Mouse (Mus musculus) monocyte, adult 59 days (primary cell): ENCODE data around the gene Hbb-bs. TPM values are rescaled to one million over a fixed set of nuclear protein-coding genes. Genes with fewer than 3 reads are reported as not detected.

ENCODE experiments used
- total RNA-seq, 2 experiments: library from RNA; stranded (reverse); gene quantifications; one replicate each; pipeline ENCODE4 v1.2.4; 2023

Gene Hbb-bs
- 100 to 1,000 TPM in 1 of 2 experiments, 10 to 100 TPM in 1; 19.6 to 139 TPM for total RNA-seq

GRCm38 (mm10) chr7:103827808-103828207 is at the start of gene Hbb-bs:
Gene Hbb-bs (minus strand): TSS chr7:103828096.

GRCm38 (mm10) chr7:103853090-103853489 is 25.2 kb upstream of the Hbb-bs start, which contains the start of gene Hbb-y:
Gene Hbb-y (minus strand): TSS chr7:103853216.

DNA sequence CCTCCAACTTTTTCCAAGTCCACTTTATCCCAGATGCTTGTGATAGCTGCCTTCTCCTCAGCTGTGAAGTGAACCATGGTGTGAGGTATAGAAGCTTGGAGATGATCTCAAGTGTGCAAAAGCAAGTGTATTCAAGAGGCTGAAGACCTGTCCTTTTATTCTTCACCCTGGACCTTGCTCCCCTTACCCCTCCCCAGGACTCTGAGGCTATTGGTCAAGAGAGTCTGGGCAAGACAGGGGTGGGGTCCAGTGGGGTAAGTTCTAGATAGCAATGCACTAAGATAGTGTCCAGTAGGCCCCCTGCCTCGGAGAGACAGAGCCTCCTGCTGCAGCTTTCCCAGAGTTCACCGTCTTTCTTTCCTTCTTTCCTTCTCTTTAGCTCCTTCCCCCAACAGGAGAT is 15.1 kb upstream of the Hbb-bs start, which contains the start of gene Hbb-bh1:
Hbb-bh1 (minus strand) TSS at position 131 of the 400 bp plus-strand sequence.

DNA sequence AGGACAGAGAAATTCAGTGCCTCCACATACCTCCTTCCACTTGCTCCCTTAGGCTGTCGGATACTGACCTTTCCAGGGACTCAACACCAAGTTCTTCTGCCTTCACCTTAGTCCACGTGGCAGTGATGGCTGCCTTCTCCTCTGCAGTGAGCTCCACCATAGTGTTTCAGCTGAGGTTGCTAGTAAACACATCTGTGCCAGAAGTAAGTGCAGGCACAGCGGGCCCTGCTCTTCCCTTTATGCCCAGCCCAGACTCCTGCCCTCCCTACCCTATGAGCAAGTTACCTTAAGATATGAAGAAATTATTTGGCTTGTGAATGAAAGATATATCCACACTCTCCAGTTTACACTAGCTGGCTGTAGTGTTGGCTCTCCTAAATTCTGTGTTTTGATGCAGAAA is 12.4 kb upstream of the Hbb-bs start, which contains the start of gene Hbb-bh2:
Hbb-bh2 (minus strand) TSS at position 253 of the 400 bp plus-strand sequence.

GRCm38 (mm10) chr7:103813766-103814165 is 14.1 kb downstream of the Hbb-bs start, which contains the start of gene Hbb-bt:
Gene Hbb-bt (minus strand): TSS chr7:103813996.

GRCm38 (mm10) chr7:103791721-103792120 is 36.2 kb downstream of the Hbb-bs start, which contains the start of gene Olfr67:
Gene Olfr67 (minus strand): TSS chr7:103791821.

GRCm38 (mm10) chr7:103779598-103779997 is 48.3 kb downstream of the Hbb-bs start, which contains the start of gene Olfr68:
Gene Olfr68 (minus strand): TSS chr7:103779698.

Other genes starting within 250 kb of the Hbb-bs start
- not detected for gene Olfr618, start 238.0 kb downstream of the Hbb-bs start, total RNA-seq
- not detected for gene Olfr619, start 227.5 kb downstream of the Hbb-bs start, total RNA-seq
- gene Olfr620, start 215.6 kb downstream of the Hbb-bs start, total RNA-seq, result not detected
- gene Olfr622, start 185.4 kb downstream of the Hbb-bs start, total RNA-seq, result not detected
- gene Olfr623, start 164.4 kb downstream of the Hbb-bs start, total RNA-seq, result not detected
- gene Olfr624, start 156.9 kb downstream of the Hbb-bs start, total RNA-seq, result not detected
- gene Olfr625-ps1, start 145.4 kb downstream of the Hbb-bs start, total RNA-seq, result not detected
- gene Olfr243, start 113.4 kb downstream of the Hbb-bs start, total RNA-seq, result not detected
- not detected for gene Olfr628, start 97.7 kb downstream of the Hbb-bs start, total RNA-seq
- not detected for gene Olfr629, start 83.2 kb downstream of the Hbb-bs start, total RNA-seq
- not detected for gene Olfr630, start 70.8 kb downstream of the Hbb-bs start, total RNA-seq
- gene Olfr69, start 56.5 kb downstream of the Hbb-bs start, total RNA-seq, result not detected
- gene Olfr68, start 48.4 kb downstream of the Hbb-bs start, total RNA-seq, result not detected
- not detected for gene Olfr67, start 36.3 kb downstream of the Hbb-bs start, total RNA-seq
- gene Hbb-bt, start 14.1 kb downstream of the Hbb-bs start, total RNA-seq, result 10 to 100 TPM in 1 of 2 experiments, 1 to 10 TPM in 1; 1.7 to 18.8 TPM
- not detected for gene Hbb-bh2, start 12.4 kb upstream of the Hbb-bs start, total RNA-seq
- gene Hbb-bh1, start 15.1 kb upstream of the Hbb-bs start, total RNA-seq, result not detected
- gene Hbb-y, start 25.1 kb upstream of the Hbb-bs start, total RNA-seq, result not detected
- not detected for gene Olfr66, start 58.2 kb upstream of the Hbb-bs start, total RNA-seq
- gene Olfr64, start 66.4 kb upstream of the Hbb-bs start, total RNA-seq, result not detected
- not detected for gene Olfr65, start 75.4 kb upstream of the Hbb-bs start, total RNA-seq
- not detected for gene Olfr631, start 100.7 kb upstream of the Hbb-bs start, total RNA-seq
- not detected for gene Olfr632, start 106.3 kb upstream of the Hbb-bs start, total RNA-seq
- gene Olfr633, start 116.3 kb upstream of the Hbb-bs start, total RNA-seq, result not detected
- not detected for gene Olfr635, start 143.1 kb upstream of the Hbb-bs start, total RNA-seq
- gene Olfr638, start 170.7 kb upstream of the Hbb-bs start, total RNA-seq, result not detected
- gene Olfr639, start 189.2 kb upstream of the Hbb-bs start, total RNA-seq, result under 1 TPM; 0.09 to 0.10 TPM
- gene Olfr640, start 197.5 kb upstream of the Hbb-bs start, total RNA-seq, result not detected
- not detected for gene Olfr641, start 207.3 kb upstream of the Hbb-bs start, total RNA-seq
- not detected for gene Olfr642, start 224.6 kb upstream of the Hbb-bs start, total RNA-seq
- gene 4930516K23Rik, start 233.3 kb upstream of the Hbb-bs start, total RNA-seq, result not detected
- not detected for gene Olfr644, start 243.8 kb upstream of the Hbb-bs start, total RNA-seq